Mouse (Mus musculus) embryonic fibroblast, embryonic 13.5 days (primary cell): ENCODE data around the gene Bad.

Source experiments
- CTCF ChIP-seq: IDR thresholded peaks from 2 replicates; pipeline ENCODE4 v1.5.1; 2011; ENCODE audit warnings: mild to moderate bottlenecking, control low read depth, low read length, moderate library complexity, borderline replicate concordance; ENCODE audit not compliant: insufficient read depth
- POLR2A ChIP-seq: IDR thresholded peaks from 2 replicates; pipeline ENCODE4 v1.6.1; 2011; ENCODE audit warnings: low read depth, mild to moderate bottlenecking, control low read depth, low read length, moderate library complexity

DNA sequence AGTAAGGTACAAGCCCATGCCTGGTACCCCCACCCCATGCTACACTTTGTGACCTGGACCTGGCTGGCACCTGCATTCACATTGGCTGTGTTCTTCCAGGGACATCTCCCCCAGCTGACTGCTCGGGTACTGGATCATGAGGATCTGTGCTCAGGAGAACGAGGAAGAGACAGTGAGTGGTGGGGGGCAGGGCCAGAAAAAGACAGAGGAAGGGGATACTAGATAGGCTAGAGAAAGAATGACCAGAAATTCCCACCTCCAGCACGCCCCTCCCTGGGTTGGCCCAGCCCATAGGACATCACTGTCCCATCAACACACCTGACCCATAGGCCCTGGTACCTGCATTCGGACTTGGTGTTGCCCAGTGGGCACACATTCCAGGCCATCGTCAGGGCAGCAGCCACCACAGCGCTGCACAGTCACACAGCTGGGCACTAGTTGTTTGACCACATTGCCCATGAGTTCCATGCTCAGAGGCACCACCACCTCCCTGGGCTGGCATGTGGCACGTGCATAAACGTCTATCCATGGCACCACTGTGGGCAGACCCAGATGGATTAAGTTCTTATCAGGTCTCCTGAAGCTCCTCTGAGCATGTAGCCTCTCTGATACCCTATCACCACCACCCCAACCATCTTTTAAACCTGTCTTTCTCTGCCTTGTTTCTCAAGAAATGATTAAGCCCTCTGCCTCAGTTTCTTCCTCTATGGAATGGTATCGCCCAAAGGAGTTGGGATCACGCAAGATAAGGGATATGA is 44.5 kb downstream of the Bad start:
- no peak for TF ChIP-seq POLR2A
- TF ChIP-seq CTCF: no peak
